Mouse (Mus musculus): ENCODE measurements around the gene Scube1.

DNA sequence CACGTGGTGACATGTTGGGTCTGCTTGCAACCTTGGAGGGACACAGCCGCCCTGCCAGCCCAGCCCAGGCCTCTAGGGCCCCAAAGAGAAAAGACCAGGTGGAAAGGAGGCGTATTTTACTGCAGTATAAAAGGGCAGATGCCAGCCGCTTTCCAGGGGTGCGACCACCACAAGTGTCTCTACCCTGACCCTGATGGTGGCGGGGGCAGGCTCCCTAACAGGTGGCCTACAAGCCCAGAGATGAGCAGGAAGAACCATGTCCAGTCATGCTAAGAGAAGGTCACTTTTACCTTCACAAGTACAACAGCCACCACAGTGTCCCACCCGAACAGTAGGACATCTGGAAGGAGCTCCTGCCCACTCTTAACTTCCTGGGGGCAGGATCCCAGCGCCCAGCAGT is 149.3 kb downstream of the Scube1 start:
- no peak for TF ChIP-seq TAL1 (IDR thresholded peaks at IDR 0.05; ENCODE audit: low read length)
- TF ChIP-seq GATA1 (IDR thresholded peaks at IDR 0.05; ENCODE audit: low read length): no peak

Measured in erythroblast, embryonic 14.5 days (primary cell).